Mouse (Mus musculus): ENCODE results near the gene Edem3.
"Not testable (repeated sequence)": the region's sequence is repeated elsewhere in the genome, so short reads cannot be mapped to it uniquely, and the experiment has no call there.

- not testable (repeated sequence) for TF ChIP-seq CTCF (conservative IDR thresholded peaks at IDR 0.05; ENCODE audit: low read length); POU5F1 (IDR thresholded peaks at IDR 0.05; ENCODE audit: borderline replicate concordance, low read length)
Measured at GRCm38 (mm10) chr1:151792076-151792475, 36.9 kb downstream of the Edem3 start.

All from E14TG2a.4 (cell line).